Mouse (Mus musculus) T-helper 17 cell (primary cell): ENCODE measurements around the gene A630089N07Rik.
"Not testable (repeated sequence)": the region's sequence is repeated elsewhere in the genome, so short reads cannot be mapped to it uniquely, and the experiment has no call there.

ENCODE experiments used
- in situ Hi-C, 2 experiments: fragments of 300-600 bp; cut with MboI, MseI; formaldehyde crosslinking; loops; 1 replicate in 1 of 2; 2 replicates in 1 of 2; pipeline ENCODE4 v1.15.1; 2025; ENCODE audit warnings: high pct_unique_total_duplicates in 2 of 2

Gene A630089N07Rik

DNA sequence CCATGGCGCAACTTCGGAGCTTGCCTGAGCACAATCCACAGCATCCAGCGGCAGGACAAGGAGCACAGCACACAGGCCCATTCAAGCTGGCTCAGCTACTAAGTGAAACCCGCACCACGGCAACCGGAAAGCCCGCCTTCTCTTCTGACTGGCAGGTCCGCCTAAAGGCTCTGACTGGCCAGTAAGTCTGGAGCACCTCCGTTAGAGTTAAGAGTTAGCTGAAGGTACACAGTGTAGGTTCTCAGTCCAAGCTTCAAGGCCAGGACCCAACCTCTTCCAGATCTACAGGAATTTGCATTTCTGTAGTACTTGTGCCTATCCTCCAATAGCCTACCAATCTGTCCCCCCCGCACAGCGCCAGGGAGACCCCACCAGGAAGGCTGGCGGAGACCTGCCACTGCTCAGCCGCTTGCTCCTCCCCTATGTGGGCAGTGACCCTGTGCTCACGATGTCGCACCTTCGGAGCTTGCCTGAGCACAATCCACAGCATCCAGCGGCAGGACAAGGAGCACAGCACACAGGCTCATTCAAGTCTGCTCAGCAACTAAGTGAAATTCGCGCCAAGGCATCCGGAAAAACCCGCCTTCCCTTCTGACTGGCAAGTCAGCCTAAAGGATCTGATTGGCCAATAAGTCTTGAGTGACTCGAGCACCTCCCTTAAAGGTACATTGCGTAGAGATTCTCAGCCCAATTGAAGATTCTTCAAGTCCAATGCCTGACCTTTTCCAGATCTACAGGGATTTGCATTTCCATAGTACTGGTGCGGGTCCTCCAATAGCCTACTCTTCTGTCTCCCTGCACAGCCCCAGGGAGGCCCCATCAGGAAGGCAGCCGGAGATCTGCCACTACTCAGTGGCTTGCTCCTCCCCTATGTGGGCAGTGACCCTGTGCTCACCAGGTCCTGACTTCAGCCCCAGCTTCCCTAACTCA lies at the start of gene A630089N07Rik:
A630089N07Rik (minus strand) TSS at position 562 of the 930 bp plus-strand sequence.
- in situ Hi-C loops, result loop anchor here in 1 of 2 experiments (5.0 kb wide), 2 partner anchors 40 to 85 kb away; partner anchors contain the start of gene B230307C23Rik

DNA sequence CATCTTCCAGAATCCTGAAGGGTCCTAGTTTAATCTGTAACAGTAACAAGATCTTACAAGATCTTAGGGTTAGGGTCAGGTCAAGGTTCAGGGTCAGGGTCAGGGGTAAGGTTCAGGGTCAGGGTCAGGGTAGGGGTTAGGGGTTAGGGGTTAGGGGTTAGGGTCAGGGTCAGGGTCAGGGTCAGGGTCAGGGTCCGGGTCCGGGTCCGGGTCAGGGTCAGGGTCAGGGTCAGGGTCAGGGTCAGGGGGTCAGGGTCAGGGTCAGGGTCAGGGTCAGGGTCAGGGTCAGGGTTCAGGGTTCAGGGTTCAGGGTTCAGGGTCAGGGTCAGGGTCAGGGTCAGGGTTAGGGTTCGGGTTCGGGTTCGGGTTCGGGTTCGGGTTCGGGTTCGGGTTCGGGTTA lies 24.9 kb upstream of the A630089N07Rik start:
- in situ Hi-C loops, result no loop called here

DNA sequence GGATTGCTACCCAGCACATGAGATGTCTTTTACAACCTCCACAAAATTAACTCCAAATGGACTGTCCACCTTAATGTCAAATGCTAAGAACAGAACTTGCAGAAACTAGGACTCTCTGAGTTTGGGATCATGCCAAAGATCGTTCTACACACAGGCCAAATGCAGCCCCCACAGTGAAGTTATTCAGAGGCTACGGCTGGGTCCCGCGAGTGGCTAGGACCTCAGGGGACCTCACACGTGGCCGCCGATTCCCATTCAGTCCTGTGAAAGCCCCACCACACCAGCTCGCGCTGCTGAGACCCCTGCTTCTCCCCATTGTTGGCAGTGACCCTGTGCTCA lies 731 bp downstream of the A630089N07Rik start:
- in situ Hi-C loops, result loop anchor here in 1 of 2 experiments (5.0 kb wide), 2 partner anchors 39 to 84 kb away; partner anchors contain the start of gene B230307C23Rik

DNA sequence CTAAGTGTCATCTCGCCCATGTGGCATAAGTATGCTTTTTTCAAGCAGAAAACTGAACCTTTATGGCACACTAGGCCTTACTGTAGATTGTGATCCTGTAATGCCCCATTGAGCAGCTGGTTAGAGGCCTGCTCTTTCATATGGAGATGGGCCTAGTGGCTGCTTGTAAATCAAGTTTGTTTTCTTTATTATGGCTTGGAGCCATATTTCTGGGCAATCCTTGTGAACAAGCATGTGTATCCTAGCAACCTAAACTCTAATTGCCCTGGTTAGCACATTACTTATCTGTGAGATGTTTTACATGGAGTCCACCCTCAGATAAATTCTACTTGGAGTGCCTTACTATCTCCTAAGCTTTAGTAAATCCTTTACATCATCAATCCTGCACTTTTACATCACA lies 1.1 kb downstream of the A630089N07Rik start:
- in situ Hi-C loops, result loop anchor here in 1 of 2 experiments (5.0 kb wide), 2 partner anchors 39 to 84 kb away; partner anchors contain the start of gene B230307C23Rik

DNA sequence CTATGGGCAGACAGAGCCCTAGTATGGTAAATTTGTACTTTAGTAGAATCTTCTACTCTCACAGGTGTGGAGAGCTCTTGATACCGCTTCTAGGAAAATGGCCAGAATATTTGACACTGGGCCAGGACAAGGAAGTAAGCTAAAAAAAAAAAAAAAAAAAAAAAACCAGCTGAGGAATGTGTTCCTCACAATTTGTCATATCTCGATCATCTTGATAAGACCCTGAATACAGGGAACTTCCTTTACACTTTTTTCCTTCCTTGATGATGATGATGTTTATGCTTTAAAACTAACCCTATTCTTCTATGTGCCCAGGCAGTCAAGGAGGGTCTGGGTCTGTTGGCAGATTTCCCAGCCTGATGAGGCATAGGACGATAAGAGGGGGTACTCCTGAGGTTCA lies 2.9 kb downstream of the A630089N07Rik start:
- in situ Hi-C loops, result not testable (repeated sequence)

DNA sequence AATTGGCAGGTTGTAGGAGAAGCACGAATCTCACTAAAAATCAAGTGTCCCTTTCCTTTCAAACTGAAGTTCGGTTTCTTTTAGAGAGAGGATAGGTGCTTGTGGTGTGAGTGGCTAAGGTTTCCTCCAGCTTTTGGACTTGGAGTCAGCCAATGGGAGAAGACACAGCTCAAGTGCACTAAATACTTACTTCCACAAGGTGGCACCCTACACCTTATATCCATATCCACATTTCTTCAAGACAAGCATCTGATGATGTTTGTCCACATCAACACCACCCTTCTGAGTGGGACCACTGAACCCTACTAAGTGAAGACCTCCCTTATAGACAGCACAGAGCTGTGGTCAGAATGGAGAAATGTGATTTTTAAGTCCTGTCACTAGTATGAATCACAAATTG lies 40.6 kb downstream of the A630089N07Rik start:
- in situ Hi-C loops, result loop anchor here in 1 of 2 experiments (5.0 kb wide), 1 partner anchor 41 kb away; the partner anchor contains the start of gene A630089N07Rik

DNA sequence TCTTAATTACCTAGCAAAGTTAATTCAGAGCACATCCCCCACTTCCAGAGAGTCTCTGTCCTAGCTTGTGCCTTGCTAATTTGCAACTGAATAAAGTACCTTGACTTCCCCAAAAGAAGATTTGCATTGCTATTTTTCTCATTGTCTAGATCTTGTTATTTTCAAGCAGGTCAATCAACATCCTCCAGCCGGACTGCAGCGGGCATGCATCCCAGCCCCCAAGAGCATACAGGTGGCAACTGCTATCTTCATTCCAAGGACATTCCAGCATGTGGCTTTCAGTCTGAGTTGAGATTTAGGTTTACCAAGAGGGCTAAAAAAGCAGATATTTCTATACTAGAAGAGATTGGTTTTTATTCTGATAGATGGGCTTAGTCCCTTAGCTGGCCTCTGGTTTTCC lies 47.3 kb downstream of the A630089N07Rik start:
- in situ Hi-C loops, result not testable (repeated sequence)

DNA sequence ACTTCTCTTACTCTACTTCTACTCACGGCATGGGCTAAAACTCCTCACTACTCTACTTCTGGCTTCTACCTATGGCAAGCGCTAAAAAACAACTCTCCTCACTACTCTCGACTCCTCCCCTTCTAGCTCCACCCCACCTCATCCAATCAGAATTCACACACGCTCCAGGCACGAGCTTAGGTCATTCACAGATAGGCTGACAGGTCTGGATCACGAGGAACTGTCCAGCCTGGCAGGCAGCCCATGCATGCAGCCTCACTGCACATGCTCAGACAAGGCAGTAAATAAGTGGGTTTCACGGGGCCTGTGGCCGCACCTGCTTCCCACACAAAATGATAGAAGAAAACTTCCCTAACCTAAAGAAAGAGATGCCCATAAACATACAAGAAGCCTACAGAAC lies 56.1 kb downstream of the A630089N07Rik start:
- in situ Hi-C loops, result not testable (repeated sequence)

DNA sequence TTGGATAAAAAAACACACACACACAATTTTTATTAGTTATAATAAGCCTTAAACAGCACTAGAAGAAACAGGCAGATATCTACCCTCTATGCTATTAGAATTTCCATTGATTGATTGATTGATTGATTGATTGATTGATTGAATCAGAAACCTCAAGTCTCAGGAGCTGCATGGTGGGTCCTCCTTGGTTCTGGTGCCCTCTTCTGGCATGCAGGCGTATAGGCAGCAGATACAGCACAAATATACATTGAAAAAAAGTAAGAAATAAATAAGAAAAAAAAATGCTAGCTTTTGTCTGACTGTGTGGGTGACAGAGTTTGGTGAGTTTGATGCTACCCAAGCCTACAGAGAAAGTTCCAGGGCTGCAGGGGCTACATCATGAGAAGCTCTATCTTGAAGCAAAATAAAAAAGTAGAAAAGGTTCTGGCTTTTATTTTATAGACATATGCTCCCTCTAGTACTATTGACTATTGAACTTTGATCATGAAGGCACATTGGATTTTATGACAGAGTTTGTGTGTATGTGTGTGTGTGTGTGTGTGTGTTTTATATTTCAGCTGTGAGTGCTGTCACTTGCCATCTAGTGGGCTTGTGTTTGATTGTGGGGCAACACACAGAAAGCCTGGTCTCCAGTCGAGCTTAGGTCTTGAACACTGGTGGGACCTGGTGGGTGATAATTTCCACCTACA lies 59.4 kb downstream of the A630089N07Rik start:
- in situ Hi-C loops, result no loop called here

DNA sequence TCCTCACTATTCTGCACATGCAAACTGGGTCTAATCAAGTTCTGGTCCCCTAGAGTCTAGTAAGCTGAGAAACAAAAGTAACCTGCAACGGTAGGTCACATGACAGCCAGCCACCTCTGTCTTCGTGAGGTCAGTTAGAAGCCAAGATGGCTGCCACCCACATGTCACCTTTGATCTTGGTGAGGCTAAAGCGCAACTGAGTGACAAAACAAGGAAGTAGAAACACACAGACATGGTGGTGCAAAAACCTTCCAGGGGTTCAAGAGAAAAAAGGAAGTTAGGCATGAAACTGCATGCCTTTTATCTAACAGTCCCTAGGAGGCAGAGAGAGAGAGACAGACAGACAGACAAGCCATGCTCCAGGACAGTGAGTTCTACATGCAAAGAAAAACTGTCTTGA lies 60.2 kb downstream of the A630089N07Rik start:
- in situ Hi-C loops, result no loop called here

DNA sequence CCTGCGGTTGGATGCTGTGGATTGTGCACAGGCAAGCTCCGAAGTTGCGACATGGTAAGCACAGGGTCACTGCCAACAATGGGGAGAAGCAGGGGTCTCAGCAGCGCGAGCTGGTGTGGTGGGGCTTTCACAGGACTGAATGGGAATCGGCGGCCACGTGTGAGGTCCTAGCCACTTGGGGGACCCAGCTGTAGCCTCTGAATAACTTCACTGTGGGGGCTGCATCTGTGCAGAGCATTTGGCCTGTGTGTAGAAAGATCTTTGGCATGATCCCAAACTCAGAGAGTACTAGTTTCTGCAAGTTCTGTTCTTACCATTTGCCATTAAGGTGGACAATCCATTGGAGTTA lies 84.9 kb downstream of the A630089N07Rik start:
- in situ Hi-C loops, result loop anchor here in 1 of 2 experiments (5.0 kb wide), 2 partner anchors 40 to 85 kb away; partner anchors contain the start of gene A630089N07Rik

DNA sequence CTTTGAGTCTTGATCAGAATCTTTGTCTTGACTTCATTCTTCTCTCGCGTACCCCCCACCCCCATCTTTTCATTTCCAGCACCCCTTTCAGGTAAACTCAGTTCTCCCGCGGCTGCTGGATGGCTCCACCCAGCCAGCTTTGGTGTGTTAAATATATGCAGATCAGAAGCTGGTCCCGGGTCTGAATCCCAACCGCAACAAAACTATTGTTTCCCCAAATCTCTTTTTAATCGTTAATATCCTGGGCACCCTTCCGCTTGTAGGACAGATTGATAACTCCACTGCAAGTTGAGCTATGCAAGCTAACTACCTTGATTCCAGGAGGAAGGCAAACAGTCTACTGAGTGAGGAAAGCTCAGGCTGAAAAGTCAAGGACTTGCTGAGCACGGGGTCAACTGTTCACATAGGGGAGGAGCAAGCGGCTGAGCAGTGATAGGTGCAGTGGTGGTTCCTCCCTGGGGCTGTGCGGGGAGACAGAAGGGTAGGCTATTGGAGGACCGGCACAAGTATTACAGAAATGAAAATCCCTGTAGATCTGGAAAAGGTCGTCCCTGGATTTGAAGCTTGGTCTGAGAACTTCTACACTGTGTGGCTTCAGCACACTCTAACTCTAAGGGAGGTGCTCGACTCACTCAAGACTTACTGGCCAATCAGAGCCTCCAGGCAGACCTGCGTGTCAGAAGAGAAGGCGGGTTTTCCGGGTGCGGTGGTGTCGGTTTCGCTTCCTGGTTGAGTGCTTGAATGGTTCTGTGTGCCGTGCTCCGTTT lies 85.5 kb downstream of the A630089N07Rik start, which contains the start of gene B230307C23Rik:
B230307C23Rik (plus strand) TSS at position 700 of the 767 bp plus-strand sequence.
- in situ Hi-C loops, result loop anchor here in 1 of 2 experiments (5.0 kb wide), 2 partner anchors 39 to 86 kb away; partner anchors contain the start of gene A630089N07Rik

DNA sequence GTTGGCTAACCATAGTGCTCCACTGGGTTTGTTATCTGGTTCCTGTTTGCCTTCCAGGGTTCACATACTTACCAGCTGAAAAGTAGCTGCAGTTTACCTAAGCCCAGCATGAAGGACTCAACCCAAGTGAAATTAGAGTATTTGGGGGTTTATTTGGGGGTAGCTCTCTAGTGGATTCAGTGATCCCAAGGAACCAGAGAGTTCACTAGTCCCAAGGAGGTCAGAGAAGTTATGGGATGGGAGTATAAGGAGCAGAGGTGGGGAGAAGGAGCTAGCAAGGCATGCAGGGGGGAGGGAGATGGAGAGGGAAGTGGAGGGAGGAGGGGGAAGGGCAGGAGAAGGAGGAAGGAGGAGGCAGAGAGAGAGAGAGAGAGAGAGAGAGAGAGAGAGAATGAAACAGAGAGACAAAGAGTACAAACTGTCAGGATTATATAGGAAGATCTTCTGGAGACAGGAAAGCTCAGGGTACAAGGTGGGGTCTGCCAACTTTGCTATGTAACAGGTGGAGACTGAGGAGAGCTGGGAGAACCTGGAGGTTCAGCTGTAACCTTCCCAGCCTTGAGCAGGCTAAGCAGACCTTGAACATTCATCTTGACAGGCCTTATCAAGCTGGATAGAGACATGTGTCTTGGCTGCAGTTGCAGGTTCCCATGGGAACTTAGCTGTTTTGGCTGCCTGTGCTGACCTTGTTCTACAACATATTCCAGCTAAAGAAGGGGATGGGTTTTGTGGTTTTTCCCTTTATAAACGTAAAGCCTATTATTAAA lies 86.2 kb downstream of the A630089N07Rik start:
- in situ Hi-C loops, result loop anchor here in 1 of 2 experiments (5.0 kb wide), 2 partner anchors 39 to 86 kb away; partner anchors contain the start of gene A630089N07Rik

DNA sequence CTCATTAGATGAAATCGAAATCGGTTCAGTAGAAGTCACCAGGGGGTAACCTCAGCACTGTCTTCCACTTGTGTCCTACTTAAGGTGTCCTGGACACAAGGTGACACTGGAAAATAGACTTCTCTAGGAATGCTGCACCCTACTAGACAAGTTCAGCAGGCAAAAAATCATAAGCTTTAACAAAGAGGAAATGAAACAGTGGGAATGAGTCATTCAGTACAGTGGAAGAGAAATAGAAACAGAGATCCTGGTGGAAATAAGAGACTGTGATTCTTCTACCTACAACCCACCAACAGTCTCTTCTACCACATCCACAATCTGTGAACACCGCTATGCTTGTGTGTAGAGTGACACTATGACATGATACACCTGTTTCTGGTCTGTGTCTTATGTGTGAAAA lies 89.8 kb downstream of the A630089N07Rik start:
- in situ Hi-C loops, result loop anchor here in 1 of 2 experiments (5.0 kb wide), 1 partner anchor 680 kb away; no protein-coding TSS in a partner anchor

DNA sequence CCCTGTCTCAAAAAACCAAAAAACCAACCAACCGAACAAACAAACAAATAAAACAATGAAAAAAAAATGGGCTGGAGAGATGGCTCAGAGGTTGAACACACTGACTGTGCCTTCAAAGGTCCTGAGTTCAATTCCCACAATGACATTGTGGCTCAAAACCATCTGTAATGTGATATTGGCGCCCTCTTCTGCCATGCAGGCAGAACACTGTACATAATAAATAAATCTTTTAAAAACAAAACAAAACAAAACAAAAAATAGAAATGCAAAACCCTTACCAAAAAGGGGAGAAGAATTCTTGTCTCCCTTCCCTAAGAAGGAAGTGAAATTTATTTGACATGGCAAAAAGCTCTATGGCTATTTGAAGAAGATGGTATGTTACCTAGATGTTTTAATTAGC lies 90.7 kb downstream of the A630089N07Rik start:
- in situ Hi-C loops, result loop anchor here in 1 of 2 experiments (5.0 kb wide), 1 partner anchor 679 kb away; no protein-coding TSS in a partner anchor

DNA sequence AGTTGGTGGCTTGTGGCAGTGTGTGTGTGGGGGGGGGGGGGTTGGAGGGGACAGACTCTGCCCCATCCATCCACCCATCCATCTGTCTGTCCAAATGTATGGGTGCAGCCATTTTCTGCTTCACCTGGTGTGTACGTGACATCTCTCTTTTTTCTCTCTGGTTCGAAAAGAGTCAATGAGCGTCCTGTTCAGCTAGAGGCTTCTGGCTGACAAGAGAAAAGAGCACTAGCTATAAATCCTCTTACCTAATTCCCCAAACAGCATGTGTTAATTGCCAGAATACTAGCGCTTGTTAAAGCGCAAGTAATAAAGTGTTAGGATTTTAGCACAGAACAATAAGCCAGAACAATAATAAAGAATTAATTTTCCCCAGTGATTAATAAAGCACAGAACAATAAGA lies 97.7 kb downstream of the A630089N07Rik start:
- in situ Hi-C loops, result no loop called here

DNA sequence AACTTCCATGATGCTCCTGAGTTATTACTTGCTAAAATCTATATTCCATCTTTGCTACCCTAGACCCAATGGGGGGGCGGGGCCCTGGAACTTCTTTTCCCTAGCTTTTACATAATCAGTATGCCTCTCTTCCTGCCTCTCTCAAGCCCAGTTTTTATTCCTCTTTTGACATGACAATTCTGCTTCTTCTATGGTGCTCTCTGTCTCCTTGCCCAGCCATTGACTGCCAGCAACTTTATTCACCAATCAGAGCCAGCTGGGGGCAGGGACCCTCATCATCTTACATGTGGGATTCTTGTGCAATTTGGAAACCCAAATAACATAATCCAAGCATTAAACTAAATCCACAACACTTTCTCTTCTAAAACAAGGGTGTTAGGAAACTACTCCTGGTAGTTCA lies 100.9 kb downstream of the A630089N07Rik start:
- in situ Hi-C loops, result no loop called here

DNA sequence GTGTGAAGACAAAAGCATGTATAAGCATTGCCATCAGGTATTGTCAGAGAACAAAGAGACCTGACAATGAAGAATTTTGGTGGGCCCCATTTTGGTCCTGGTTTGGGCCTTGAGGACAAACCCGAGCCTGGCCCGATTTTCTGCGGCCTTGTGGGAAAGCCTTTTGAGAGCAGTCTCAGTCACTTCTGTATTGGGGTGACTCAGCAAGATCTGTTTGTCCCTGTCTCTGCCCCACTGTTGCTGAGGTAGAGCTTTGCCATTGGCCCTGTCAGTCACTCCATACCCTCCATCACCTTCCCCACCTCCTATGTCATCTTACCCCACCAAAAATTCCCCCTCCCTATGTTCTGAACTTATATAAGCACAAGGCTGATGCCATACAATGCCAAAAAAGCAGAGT lies 104.5 kb downstream of the A630089N07Rik start:
- in situ Hi-C loops, result no loop called here

DNA sequence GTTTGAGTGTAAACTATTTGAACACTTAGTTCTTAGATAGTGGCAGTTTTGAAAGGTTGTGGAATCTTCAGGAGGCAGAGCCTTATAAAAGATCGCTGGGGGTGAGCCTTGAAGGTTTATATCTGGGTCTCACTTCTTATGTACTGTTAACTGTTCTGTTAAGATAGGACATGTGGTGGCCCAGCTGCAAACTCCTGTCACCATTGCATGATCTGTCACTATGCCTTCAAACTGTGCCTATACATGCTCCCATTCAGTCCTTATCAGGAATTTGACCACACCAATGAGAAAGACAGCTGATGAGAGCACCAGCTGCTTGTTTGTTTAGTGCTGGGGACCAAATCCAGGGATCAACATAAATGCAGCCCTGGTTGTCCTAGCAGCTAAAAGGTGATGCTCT lies 105.0 kb downstream of the A630089N07Rik start:
- in situ Hi-C loops, result no loop called here

DNA sequence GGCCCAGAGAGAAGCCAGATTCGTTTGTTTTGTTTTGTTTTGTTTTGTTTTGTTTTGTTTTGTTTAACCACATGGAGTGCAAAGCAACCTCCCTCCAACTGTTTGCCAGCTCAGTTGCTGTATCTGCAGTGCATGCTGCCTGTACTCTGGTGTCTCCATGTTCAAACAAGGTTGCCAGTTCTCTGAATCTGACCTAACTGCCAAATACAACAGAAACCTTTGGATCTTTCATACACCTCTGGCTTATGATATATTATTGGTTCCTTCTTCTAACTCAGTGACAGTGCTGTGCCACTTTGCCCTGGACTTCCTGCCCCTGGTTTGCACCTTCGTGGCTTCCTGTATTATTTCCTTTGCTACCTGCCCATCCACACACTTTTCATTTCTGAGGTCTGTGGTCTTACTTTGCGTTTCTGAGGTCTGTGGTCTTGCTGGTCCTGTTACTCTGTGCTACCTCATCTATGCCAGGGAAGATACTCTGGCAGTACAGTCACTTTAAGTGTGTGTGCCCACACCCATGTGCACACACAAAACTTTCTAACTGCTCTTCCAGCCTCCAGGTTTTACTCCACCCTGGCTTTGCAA lies 118.2 kb downstream of the A630089N07Rik start:
- in situ Hi-C loops, result no loop called here
